Mouse (Mus musculus): ENCODE results near the gene Gm3278. TPM values are rescaled to one million over a fixed set of nuclear protein-coding genes. Genes with fewer than 3 reads are reported as not detected.

Gene Gm3278
- not detected in 2 replicates for polyA plus RNA-seq (2021; fragmentation: Nextera tagmentation)
- long read RNA-seq, experiment 1 = 0 reads
- long read RNA-seq, experiment 2 = 0 reads

GRCm38 (mm10) chr14:4892116-4892515 is at the start of gene Gm3278:
Gene Gm3278 (plus strand): TSS chr14:4892416.

GRCm38 (mm10) chr14:4855299-4855980 is 36.8 kb upstream of the Gm3278 start, which contains the start of gene Gm3264:
Gene Gm3264 (plus strand): TSS chr14:4855576.

Other genes with a start within 250 kb of the Gm3278 start
- gene Gm3239, start 228.2 kb upstream of the Gm3278 start, polyA plus RNA-seq (2021; fragmentation: Nextera tagmentation) = 0.25 and 0.34 TPM in 2 replicates
- gene Gm7876, start 183.2 kb upstream of the Gm3278 start, polyA plus RNA-seq (2021; fragmentation: Nextera tagmentation) = not detected in 2 replicates
- 0.21 and 0.45 TPM in 2 replicates for gene Gm3252, start 165.6 kb upstream of the Gm3278 start, polyA plus RNA-seq (2021; fragmentation: Nextera tagmentation)
- not detected in 2 replicates for gene Gm9602, start 116.1 kb upstream of the Gm3278 start, polyA plus RNA-seq (2021; fragmentation: Nextera tagmentation)
- not detected in 2 replicates for gene Gm3269, start 54.3 kb upstream of the Gm3278 start, polyA plus RNA-seq (2021; fragmentation: Nextera tagmentation)
- gene Gm3264, start 36.8 kb upstream of the Gm3278 start, polyA plus RNA-seq (2021; fragmentation: Nextera tagmentation) = 0.21 TPM in 1 of 2 replicates, not detected in the other
- not detected in 2 replicates for gene Gm8297, start 91.5 kb downstream of the Gm3278 start, polyA plus RNA-seq (2021; fragmentation: Nextera tagmentation)
- not detected in 2 replicates for gene Gm3298, start 123.5 kb downstream of the Gm3278 start, polyA plus RNA-seq (2021; fragmentation: Nextera tagmentation)
- gene 4930555G01Rik, start 158.2 kb downstream of the Gm3278 start, polyA plus RNA-seq (2021; fragmentation: Nextera tagmentation) = not detected in 2 replicates
- gene Gm8281, start 178.6 kb downstream of the Gm3278 start, polyA plus RNA-seq (2021; fragmentation: Nextera tagmentation) = 2.8 and 3.0 TPM in 2 replicates
- gene Gm8279, start 239.1 kb downstream of the Gm3278 start, polyA plus RNA-seq (2021; fragmentation: Nextera tagmentation) = not detected in 2 replicates

All from layer of hippocampus, adult 6 months (tissue).